Mouse (Mus musculus): ENCODE data around the gene Exog.

DNA sequence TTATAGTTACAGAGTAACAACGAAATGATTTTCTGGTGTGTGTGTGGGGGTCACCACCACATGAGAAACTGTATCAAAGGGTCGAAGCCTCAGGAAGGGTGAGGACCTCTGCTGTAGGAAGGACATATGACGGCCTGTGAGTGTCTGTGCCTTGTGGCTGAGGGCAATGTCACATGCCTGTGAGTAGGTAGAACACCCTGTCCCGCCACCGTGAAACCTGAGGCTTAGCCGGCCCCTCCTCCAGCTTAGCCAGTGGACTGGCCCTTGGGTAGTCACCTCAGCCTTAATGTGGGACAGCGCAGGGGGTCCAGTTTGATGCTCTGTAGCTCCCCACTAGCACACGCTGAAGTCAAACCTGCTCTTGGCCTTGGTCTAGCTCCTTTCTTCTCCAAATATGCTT, 69.1 kb downstream of the Exog start:
- TF ChIP-seq CTCF (IDR thresholded peaks at IDR 0.05; ENCODE audit: insufficient read depth, low read length) (no peak), POLR2A (IDR thresholded peaks at IDR 0.05; ENCODE audit: borderline replicate concordance, extremely low read depth, low read depth, low read length) (no peak)

All from lung, adult 2 months (tissue).